Mouse (Mus musculus): ENCODE results near the gene Lrguk.

Gene Lrguk

DNA sequence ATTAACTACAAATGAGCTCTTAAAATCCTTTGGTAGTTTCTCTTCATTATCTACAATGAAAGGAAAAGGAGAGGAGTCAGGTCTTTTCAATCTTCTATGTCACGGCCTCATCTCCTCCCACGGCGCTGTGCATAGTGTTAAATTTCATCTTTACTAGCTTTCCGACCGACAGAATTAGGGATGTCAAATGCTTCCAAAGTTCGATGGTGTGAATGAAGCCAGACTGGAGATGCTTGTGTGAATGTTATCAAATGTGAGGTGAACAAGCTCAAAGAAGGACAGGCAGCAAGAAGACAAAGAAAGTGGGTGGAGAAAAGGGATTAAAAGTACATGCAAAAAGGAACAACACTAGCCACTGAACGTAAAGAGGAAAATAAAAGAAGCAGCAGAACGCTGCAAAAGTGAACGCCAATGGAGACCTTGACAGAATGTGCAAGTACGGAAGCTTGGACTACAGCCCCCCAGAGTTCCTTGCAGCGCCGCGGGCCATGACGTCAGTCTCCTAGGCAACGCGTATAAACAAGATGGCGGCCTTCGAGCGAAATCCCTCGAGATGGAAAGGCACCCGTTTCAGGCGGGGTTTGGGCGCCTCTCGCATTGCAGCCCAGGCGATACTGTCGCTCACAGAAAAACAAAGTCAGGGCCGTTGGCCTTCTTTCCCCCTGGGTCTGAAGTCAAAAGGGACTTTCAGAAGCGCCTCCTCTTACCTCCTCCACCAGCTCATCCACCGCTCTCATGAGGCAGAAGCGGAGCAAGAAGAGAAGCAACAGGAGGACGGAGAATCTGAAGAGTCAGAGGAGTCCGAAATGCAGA lies at the start of gene Lrguk:
Lrguk (plus strand) TSS at position 516 of the 813 bp plus-strand sequence.
- DNase-seq (ENCODE audit: low read depth, low spot score), result peak; percentile 67

DNA sequence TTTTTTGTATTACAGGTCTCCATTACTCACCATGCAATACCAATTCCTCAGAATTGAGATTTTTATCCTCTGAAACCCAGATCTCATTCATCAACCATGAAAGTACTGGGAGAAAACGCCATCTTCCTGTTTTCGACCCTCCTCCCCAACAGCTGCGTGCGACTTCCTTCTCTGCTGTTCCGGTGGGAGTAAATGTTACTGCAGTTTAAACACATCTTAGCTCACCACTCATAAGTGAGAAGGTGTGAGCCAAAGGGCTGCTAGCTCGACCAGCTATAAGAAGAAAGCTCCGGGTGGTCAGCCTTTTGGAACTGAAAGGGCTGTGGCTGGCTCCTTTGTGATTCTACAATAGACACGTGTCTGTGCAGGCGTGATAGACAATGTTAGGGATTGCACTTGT lies 46.5 kb upstream of the Lrguk start:
- DNase-seq (ENCODE audit: low read depth, low spot score), result no peak

DNA sequence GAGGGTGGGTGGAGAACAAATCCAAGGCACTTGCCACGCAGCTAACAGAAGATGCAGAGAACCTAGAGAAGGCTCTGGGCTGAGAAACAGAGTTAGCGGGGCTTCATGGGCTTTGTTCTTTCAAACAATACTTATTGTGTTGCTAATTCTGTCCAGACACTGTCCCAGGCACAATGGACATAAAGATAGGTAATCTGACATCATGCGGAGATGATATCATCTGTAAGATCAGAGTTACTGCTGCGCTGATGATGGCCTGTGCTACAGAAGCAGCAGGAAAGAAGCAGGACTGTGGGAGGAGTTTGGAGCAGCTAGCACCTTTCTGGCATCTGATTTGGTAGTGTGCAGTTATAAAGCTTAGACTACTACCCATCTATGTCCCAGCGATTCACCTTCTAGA lies 42.1 kb upstream of the Lrguk start:
- DNase-seq (ENCODE audit: low read depth, low spot score), result no peak

DNA sequence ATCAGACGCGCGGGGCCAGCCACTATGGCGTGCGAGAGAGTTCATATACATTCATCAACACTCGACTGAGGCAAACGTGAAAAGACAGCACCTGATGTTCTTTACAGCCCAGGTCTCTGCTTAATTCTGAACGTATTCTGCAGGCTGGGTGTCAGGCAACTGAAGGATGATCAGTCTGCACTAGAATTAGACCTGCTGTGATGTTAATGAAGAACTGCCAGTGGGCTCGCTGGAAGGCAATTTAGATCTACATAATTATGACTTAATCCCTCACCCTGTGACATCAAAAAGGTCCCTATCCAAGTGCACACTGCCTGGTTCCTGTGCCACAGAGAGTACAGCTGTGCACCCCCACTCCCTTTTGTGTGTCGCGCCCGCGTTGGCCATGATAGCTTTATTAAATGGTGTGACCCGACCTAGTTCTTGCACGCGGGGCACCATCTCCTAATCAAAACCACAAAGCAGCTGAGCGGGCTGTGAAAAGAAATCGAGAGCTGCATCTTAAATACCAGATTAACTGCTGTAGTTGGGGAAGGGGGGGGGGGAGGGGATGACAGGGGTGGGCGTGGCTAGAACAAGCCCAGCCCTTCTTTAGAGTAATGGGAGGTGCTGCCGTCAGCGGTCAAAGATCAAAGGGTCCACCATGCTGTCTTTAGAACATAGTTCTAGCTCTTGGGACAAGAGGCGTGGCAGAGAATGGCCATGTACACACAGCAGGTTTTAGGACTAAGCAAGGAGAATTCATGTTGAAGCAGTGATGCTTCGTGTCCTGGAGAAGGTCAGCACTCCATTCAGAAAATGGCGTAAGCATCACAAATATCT lies 36.8 kb upstream of the Lrguk start:
- no peak for DNase-seq (ENCODE audit: low read depth, low spot score)

DNA sequence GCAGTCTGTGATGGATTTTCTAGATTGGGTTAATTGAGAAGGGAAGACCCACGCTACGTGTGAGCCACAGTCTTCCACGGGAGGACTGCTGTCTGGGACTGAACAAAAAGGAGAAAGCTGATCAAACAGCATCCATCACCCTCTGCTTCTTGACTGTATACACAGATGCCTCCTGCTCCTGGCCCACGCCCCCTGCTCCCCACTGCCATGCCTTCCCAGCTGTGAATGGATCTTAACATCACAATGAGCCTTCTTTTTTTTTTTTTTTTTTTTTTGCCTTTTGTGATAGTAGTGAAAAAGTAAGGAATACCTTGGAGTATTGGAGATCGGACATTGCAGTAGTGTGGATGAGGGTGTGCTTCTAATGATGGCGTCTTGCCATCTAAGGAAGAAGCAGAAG lies 35.4 kb upstream of the Lrguk start:
- DNase-seq (ENCODE audit: low read depth, low spot score), result no peak

DNA sequence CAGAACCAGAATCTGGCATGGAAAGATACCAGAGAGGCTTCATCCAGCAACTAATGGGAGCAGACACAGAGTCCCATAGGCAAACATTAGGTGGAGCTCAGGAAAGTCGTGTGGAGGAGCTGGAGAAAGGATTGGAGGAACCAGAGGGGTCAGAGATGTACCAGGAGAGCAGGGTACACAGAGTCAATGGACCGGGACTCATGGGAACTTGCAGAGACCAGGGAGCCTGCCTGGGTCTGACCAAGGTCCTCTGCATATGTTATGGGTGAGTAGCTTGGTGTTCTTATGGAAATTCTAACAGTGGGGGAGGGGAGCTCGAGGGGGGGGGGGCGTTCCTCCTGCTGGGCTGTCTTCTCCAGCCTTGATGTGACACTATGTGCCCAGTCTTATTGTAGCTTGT lies 30.7 kb upstream of the Lrguk start:
- no peak for DNase-seq (ENCODE audit: low read depth, low spot score)

DNA sequence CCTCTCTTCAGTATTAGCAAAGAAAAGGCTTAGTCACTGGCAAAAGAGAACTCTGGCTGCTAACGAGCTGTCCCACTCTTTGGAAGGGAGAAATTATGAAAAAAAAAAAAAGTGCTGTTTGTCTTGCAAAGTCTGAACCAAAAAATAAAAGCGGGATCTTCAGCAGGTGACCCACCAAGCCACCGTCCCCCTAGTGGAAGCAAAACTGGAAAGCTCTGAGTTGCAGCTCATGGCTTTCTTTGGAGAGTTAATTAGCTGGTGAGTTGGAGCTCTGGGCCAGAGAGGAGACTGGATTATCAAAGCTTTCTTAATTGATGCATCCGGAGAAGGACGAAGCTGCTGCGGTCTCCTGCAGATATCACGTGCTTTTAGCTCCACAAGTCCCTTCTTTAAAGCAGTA lies 29.7 kb upstream of the Lrguk start:
- no peak for DNase-seq (ENCODE audit: low read depth, low spot score)

DNA sequence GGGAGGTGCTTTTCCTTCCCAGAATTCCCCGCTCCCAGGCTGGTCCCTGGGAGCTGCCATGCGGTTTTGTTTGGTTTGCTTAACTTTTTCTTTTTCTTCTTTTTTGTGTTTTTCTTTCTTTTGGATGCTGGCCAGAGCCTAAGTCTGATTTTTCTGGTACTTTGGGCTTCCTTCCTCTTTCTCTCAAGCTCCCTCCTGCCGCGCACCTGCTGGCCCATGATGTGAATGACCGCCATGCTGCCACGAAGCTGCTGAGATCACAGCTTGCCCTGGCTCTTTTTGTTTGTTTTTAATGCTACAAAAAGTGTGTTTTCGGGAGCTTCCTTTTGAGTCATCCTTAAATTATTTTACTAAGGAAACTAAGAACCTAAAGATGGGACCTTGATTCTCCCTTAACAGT lies 28.6 kb upstream of the Lrguk start:
- DNase-seq (ENCODE audit: low read depth, low spot score), result no peak

DNA sequence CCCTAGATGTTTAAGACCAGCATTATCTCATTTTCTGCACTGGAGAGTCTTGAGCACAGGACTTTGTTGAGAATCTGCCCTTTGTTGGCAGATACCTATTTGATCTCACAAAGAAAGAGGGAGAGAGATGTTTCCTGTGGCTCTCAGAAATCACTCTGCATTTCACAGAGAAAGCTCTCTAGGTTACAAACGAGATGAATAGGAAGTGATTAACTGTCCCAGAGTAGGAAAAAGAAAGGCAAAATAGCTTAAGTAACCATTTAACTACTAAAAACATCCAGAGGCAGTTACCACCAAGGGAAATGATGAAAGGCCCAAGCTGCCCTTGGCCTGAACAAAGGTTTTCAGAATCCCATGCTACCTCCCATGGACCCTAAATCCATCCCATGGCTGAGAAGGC lies 26.2 kb upstream of the Lrguk start:
- no peak for DNase-seq (ENCODE audit: low read depth, low spot score)

DNA sequence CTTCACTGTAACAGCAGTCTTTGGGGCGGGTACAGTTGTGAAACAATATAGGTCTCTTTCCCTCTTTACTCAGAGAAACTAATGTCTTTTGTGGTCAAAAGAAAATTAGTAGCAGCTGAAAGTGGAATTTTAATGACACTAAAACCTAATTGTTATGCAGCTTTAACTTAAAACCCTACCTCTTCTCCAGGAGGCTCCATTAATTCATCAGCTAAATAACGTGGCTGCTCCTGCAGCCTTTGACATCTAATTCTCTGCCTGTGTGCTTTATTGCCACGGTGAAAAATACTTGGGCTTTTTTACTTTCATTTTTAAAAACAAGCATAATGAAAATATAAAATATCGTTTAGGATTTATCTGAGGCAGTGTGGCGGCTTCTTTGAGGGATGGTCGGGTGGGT lies 15.8 kb upstream of the Lrguk start:
- DNase-seq (ENCODE audit: low read depth, low spot score), result no peak

DNA sequence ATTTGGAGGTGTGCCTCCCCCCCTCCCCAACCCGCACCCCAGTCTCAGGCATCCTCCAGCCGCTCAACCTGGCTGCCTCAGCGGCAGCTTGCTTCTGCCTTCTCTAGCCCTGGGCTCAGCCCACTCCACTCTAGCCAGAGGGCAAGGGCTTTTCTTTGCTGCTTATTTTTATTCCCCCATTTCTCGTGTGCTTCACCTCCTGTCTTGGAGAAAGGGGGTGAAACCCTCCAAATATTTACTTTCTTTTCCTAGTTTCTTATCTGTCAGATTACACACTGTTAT lies 439 bp downstream of the Lrguk start:
- DNase-seq (ENCODE audit: low read depth, low spot score), result no peak

DNA sequence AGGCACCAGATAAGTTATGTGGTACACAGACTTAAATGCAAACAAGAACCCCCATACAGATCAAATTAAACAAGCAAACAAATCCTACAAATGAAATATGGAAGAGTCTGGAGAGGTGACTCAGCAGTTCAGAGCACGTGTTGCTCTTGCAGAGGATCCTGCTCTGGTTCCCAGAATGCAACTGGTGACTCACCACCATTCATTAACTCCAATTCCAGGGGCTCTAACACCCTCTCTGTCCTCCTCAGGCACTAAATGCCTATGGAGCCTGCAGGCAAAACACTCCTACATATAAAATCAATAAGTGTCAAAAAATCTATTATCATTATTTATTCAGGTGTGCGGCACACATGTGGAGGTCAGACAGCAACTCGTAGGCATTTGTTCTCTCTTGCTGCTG lies 4.8 kb downstream of the Lrguk start:
- no peak for DNase-seq (ENCODE audit: low read depth, low spot score)

DNA sequence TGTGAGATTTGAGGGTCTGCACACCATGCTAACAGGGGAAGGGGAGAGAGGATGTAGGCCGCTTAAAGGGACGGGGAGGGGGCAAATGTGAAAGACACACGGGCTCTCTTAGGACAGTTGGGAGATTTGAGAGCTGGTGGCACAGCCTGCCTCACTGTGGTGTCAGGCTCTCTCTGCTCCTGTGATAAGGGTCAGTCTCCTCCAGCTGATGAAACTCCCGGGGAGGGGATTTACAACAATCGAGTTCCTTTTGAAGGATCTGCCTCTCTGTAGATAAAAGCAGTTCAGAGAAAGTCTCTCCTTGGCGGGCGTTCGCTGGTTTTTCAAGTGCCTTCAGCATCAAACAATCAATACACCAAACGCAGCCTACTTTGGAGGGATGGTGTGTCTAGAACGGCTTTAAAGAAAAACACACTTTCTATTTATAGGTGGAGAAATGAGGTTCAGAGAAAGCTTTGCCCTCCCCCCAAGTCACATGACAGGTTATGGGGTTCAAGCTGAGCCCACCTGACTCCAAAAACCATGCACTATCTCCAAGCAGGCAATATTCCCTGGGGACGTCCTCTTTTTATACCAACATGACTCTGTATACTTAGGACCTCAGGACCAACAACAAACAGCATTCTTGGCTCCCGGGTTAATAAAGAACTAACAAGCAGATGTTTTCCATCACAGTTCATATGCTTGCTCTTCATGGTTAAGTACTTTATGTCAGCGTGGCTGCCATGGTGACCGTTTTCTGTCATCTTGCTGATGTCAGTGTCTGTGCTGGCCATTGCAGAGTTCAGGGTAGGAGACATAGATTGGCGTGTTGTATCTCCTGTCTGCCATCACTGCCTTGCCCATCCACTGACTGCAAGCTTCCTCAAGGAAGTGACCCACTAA lies 5.6 kb downstream of the Lrguk start:
- DNase-seq (ENCODE audit: low read depth, low spot score), result no peak

DNA sequence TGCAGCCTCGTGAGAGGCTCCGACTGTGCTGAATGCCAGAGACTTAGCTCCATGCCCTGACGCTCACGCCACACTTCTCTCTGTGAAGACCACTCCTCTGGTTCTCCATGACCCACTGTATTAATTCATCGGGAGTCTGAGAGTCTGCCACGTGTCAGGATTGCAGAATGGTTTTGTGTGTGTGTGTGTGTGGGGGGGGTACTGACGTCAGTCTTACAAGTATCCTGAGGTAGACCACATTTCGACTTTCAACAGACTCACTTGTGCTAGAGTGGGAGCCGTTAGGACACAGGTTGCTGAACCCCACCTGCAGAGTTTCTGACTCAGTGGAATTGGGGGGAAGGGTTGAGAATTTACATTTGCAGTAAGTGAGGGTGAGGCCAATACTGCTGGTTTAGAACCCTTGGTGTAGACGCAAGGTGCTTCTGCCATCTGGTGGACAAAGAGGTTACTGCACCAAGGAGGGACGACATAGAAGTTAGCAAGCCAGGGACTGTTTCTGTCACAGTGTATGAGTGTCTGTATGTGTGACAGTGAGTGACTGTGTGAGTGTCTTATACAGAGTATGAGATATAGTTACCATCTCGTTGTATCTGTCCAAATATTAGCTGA lies 11.5 kb downstream of the Lrguk start:
- DNase-seq (ENCODE audit: low read depth, low spot score), result peak; percentile 62

DNA sequence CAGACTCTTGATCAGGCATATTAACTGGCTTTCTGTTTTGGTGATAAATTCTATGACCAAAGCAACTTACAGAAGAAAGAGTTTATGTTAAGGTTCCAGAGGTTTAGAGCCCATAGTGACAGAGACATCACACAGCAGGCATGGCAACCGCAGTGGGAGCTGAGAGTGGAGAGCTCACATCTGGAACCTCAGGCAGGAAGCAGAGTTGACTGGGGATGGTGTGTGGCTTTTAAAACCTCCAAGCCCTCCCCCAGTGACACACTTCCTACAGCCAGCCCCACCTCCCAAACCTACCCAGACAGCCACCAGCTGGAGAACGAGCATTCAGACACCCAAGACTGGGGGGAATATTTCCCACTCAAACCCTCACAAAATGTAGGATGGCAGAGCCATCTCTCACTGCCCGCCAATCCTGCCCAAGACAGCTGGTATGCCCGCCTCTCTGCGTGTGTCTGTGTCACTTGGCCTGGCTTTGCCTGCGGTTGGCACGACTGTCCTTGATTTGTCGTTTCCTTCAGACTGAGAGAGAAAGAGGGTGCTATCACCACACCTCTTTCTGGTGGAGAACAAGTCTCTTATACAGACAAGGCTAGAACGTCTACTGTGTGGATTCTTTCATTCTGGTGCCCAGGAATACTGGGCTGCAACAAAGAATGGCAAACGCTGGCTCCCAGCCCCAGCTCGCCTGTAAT lies 12.5 kb downstream of the Lrguk start:
- no peak for DNase-seq (ENCODE audit: low read depth, low spot score)

DNA sequence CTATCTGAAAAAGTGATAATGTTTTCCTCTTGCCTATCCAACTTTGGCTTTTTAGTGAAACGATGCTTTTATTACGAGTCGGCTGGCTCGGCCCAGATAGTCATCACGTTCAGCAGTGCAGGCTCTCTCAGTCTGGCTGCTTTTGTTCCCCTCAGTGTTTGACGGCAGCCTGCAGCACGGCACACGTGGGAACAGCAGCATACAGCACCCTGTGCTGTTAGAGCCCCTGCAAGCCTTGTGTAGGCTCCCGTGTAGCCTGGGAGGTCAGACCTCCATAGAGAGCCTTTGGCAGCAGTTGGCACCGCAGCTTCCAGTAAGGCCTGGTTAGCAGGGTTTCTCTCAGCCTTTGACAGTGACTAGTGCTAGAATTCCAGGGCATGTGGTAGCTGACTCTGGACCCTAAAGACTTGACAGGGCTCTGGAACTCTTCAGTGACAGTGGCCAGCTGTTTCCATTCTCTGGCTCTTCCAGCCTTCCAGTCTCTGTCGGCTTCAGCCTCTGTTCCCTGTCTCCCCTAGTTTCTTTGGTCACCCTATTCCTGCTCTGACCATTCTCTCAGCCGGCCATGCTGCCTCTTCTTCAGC lies 15.1 kb downstream of the Lrguk start:
- DNase-seq (ENCODE audit: low read depth, low spot score), result no peak

DNA sequence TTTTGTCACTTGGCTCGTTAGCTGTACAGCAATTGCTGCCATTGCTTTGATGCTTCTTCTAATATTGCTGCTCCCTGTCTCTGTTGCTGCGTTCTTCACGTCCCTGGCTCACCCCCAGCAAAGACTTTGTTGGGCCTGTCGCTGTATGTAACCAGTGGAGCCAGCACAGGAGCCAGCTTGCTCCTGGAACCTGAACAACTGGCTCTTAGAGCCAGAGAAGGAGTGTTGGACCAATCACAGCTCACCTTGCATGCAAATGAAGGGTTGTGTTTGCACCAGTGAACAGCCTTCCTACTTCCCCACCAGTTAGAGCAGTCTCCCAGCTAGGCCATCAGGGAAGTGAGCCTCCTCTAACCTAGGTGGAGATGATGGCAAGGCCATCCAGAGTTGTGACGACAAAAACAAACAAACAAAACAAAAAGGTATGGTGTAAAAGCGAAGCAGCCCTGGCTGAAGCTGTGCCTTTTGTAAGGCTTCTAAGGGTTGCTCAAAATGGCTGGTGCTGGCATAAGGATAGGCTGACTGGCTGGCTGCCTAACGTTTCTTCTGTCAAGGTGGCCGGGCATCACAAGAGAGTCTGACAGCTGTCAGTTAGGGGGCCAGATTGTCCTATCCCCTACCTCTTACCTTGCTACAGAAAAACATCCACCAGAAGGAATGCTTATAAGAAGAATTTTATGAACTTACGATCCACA lies 15.7 kb downstream of the Lrguk start:
- no peak for DNase-seq (ENCODE audit: low read depth, low spot score)

DNA sequence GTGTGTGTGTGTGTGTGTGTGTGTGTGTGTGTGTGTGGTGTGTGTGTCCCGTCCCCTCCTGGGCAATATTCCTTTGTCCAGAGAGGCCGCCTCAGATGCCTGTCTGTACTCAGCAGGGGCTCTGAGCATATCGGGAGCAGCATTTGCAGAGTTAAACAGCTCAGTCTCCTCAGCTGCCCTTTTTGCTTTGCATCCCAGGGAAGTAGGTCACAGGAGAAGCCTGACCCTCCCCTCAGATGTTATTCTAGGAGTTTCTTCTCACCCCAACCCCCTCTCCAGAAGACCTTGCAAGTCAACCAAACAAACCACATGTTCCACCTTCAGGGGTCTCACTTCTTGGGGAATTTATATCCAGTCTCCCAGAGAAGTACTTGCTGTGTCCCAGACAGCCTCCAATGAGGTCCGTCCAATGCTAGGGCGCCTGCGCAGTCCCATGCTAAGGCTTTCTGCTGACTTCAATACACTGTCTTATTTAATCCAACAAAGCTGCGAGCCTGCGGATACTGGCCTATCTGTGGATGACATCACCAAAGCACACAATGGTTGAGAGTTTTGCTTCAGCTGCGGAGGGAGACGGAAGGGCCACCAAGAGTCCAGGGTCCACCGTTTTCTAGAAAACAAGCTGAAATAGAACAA lies 17.4 kb downstream of the Lrguk start:
- DNase-seq (ENCODE audit: low read depth, low spot score), result no peak

DNA sequence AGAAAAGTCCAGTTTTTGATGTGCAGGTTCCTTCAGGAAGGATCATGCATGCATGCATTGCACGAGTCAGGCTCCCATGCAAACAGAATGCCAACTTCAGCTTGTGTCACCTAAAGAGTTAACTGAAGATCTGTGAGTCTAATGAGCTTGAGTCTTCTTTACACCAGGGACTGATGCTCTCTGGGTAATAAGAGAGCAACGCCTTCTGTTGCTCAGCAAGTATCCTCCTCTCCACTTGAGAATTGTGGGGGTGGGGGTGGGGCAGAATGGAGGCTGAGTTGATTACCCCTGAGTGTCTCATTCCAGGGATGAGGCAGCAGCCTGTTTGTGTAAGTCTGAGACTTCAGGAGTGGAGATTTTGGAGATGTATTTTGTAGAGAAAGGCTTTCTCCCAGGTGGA lies 20.2 kb downstream of the Lrguk start:
- DNase-seq (ENCODE audit: low read depth, low spot score), result no peak

DNA sequence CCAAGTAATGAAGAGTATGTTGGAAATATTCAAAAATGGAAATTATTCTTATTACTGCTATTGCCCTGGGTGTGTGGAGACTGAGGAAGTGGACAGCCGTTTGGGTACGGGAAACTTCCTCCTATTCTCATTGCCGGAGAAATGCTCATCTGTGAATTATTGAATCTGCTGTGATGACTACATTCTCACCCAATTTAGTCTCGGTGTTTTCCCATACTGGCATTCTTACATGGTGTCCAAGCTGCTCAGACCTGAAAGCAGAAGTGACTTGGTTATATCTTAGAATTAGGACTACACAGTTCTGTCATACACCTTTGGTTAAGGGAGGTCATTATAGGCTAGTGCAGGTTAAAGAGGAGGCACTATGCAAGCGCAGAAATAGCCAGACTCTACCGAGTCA lies 30.5 kb downstream of the Lrguk start:
- no peak for DNase-seq (ENCODE audit: low read depth, low spot score)

Measured in WW6 (cell line).